Mouse (Mus musculus) layer of hippocampus, postnatal 10 days (tissue): ENCODE data around the gene Pms2. TPM values are rescaled to one million over a fixed set of nuclear protein-coding genes. Genes with fewer than 3 reads are reported as not detected.

Source experiments
- total RNA-seq, 2 experiments: library from RNA; stranded (reverse); gene quantifications; 2 replicates each; pipeline ENCODE4 v1.2.3; 2021

Gene Pms2
- total RNA-seq, 2 experiments from 2014 or later: 19.3 to 21.5 TPM

Other genes starting within 250 kb of the Pms2 start
- 10 to 100 TPM; 26.7 to 28.0 TPM for gene Usp42, start 177.7 kb upstream of the Pms2 start, total RNA-seq
- gene Eif2ak1, start 92.2 kb upstream of the Pms2 start, total RNA-seq: 10 to 100 TPM; 39.5 to 40.7 TPM
- gene Ankrd61, start 12.3 kb upstream of the Pms2 start, total RNA-seq: under 1 TPM in 1 of 2 experiments, not detected in 1; 0.25 TPM
- 10 to 100 TPM; 45.1 to 46.1 TPM for gene Aimp2, start 117 bp upstream of the Pms2 start, total RNA-seq
- gene Gm42421, start 18.2 kb downstream of the Pms2 start, total RNA-seq: 1 to 10 TPM in 1 of 2 experiments, under 1 TPM in 1; 0.80 to 3.3 TPM
- gene Rsph10b, start 23.1 kb downstream of the Pms2 start, total RNA-seq: 1 to 10 TPM; 5.5 to 6.9 TPM
- 10 to 100 TPM; 50.4 to 55.7 TPM for gene Ccz1, start 104.9 kb downstream of the Pms2 start, total RNA-seq
- gene Ocm, start 116.7 kb downstream of the Pms2 start, total RNA-seq: under 1 TPM in 1 of 2 experiments, not detected in 1; 0.59 TPM
- 10 to 100 TPM; 83.0 to 91.0 TPM for gene Lmtk2, start 190.5 kb downstream of the Pms2 start, total RNA-seq